Mouse (Mus musculus): Measurements from ENCODE around the gene Itprid2. TPM values are rescaled to one million over a fixed set of nuclear protein-coding genes. Genes with fewer than 3 reads are reported as not detected.

Itprid2 gene
- polyA plus RNA-seq, 1 experiment = 27.8 TPM

GRCm38 (mm10) chr2:79646237-79646688, 11.1 kb downstream of the Itprid2 start:
- H3K27ac ChIP-seq (ENCODE audit: insufficient read depth, low read length) = no peak overlapping the region
- H3K4me1 ChIP-seq (ENCODE audit: control insufficient read depth, insufficient read depth, low read length) = no peaks in the 10 kb centered on the region
- no peak overlapping the region for H3K4me3 ChIP-seq (ENCODE audit: insufficient read depth, low read length)
- TF ChIP-seq CTCF (IDR thresholded peaks at IDR 0.05; ENCODE audit: borderline replicate concordance, insufficient read depth, low read length) (peak; percentile 14; the same call in 1 of the 2 replicates), POLR2A (IDR thresholded peaks at IDR 0.05; ENCODE audit: low read depth, low read length) (no peak)

GRCm38 (mm10) chr2:79647094-79647493, 11.9 kb downstream of the Itprid2 start:
- Histone ChIP-seq H3K27ac (ENCODE audit: insufficient read depth, low read length) (no peak overlapping the region), H3K4me1 (ENCODE audit: control insufficient read depth, insufficient read depth, low read length) (no peaks in the 10 kb centered on the region), H3K4me3 (ENCODE audit: insufficient read depth, low read length) (no peak overlapping the region)
- TF ChIP-seq CTCF (IDR thresholded peaks at IDR 0.05; ENCODE audit: borderline replicate concordance, insufficient read depth, low read length) (no peak), POLR2A (IDR thresholded peaks at IDR 0.05; ENCODE audit: low read depth, low read length) (no peak)

GRCm38 (mm10) chr2:79647728-79648127, 12.6 kb downstream of the Itprid2 start:
- TF ChIP-seq POLR2A (IDR thresholded peaks at IDR 0.05; ENCODE audit: low read depth, low read length) (no peak), CTCF (IDR thresholded peaks at IDR 0.05; ENCODE audit: borderline replicate concordance, insufficient read depth, low read length) (no peak)
- H3K4me3 ChIP-seq (ENCODE audit: insufficient read depth, low read length) = no peak overlapping the region
- no peak overlapping the region for H3K27ac ChIP-seq (ENCODE audit: insufficient read depth, low read length)
- H3K4me1 ChIP-seq (ENCODE audit: control insufficient read depth, insufficient read depth, low read length) = no peaks in the 10 kb centered on the region

GRCm38 (mm10) chr2:79651185-79651584, 16.0 kb downstream of the Itprid2 start:
- Histone ChIP-seq H3K27ac (ENCODE audit: insufficient read depth, low read length) (no peak overlapping the region), H3K4me3 (ENCODE audit: insufficient read depth, low read length) (no peak overlapping the region), H3K4me1 (ENCODE audit: control insufficient read depth, insufficient read depth, low read length) (no peaks in the 10 kb centered on the region; the same call in 1 of the 2 replicates)
- TF ChIP-seq CTCF (IDR thresholded peaks at IDR 0.05; ENCODE audit: borderline replicate concordance, insufficient read depth, low read length) (no peak), POLR2A (IDR thresholded peaks at IDR 0.05; ENCODE audit: low read depth, low read length) (no peak)

- H3K4me3 ChIP-seq (ENCODE audit: insufficient read depth, low read length) = no peak overlapping the region
- H3K27ac ChIP-seq (ENCODE audit: insufficient read depth, low read length) = no peak overlapping the region
- no peaks in the 10 kb centered on the region; the same call in 1 of the 2 replicates for H3K4me1 ChIP-seq (ENCODE audit: control insufficient read depth, insufficient read depth, low read length)
- TF ChIP-seq POLR2A (IDR thresholded peaks at IDR 0.05; ENCODE audit: low read depth, low read length) (no peak), CTCF (IDR thresholded peaks at IDR 0.05; ENCODE audit: borderline replicate concordance, insufficient read depth, low read length) (no peak)
Observed at GRCm38 (mm10) chr2:79651701-79652100, 16.5 kb downstream of the Itprid2 start.

GRCm38 (mm10) chr2:79652502-79652901, 17.4 kb downstream of the Itprid2 start:
- Histone ChIP-seq H3K4me3 (ENCODE audit: insufficient read depth, low read length) (no peak overlapping the region), H3K27ac (ENCODE audit: insufficient read depth, low read length) (no peak overlapping the region), H3K4me1 (ENCODE audit: control insufficient read depth, insufficient read depth, low read length) (no peaks in the 10 kb centered on the region; the same call in 1 of the 2 replicates)
- TF ChIP-seq POLR2A (IDR thresholded peaks at IDR 0.05; ENCODE audit: low read depth, low read length) (no peak), CTCF (IDR thresholded peaks at IDR 0.05; ENCODE audit: borderline replicate concordance, insufficient read depth, low read length) (no peak)

- Histone ChIP-seq H3K4me1 (ENCODE audit: control insufficient read depth, insufficient read depth, low read length) (no peaks in the 10 kb centered on the region; the same call in 1 of the 2 replicates), H3K27ac (ENCODE audit: insufficient read depth, low read length) (no peak overlapping the region), H3K4me3 (ENCODE audit: insufficient read depth, low read length) (no peak overlapping the region)
- TF ChIP-seq CTCF (IDR thresholded peaks at IDR 0.05; ENCODE audit: borderline replicate concordance, insufficient read depth, low read length) (no peak), POLR2A (IDR thresholded peaks at IDR 0.05; ENCODE audit: low read depth, low read length) (no peak)
Observed at GRCm38 (mm10) chr2:79653093-79653808, 18.1 kb downstream of the Itprid2 start.

GRCm38 (mm10) chr2:79653809-79654164, 18.6 kb downstream of the Itprid2 start:
- H3K27ac ChIP-seq (ENCODE audit: insufficient read depth, low read length) = no peak overlapping the region
- H3K4me1 ChIP-seq (ENCODE audit: control insufficient read depth, insufficient read depth, low read length) = no peaks in the 10 kb centered on the region; the same call in 1 of the 2 replicates
- H3K4me3 ChIP-seq (ENCODE audit: insufficient read depth, low read length) = no peak overlapping the region
- TF ChIP-seq POLR2A (IDR thresholded peaks at IDR 0.05; ENCODE audit: low read depth, low read length) = no peak
- no peak for TF ChIP-seq CTCF (IDR thresholded peaks at IDR 0.05; ENCODE audit: borderline replicate concordance, insufficient read depth, low read length)

- TF ChIP-seq CTCF (IDR thresholded peaks at IDR 0.05; ENCODE audit: borderline replicate concordance, insufficient read depth, low read length) (no peak), POLR2A (IDR thresholded peaks at IDR 0.05; ENCODE audit: low read depth, low read length) (no peak)
- Histone ChIP-seq H3K4me3 (ENCODE audit: insufficient read depth, low read length) (no peak overlapping the region), H3K4me1 (ENCODE audit: control insufficient read depth, insufficient read depth, low read length) (no peaks in the 10 kb centered on the region; the same call in 1 of the 2 replicates), H3K27ac (ENCODE audit: insufficient read depth, low read length) (no peak overlapping the region)
Observed at GRCm38 (mm10) chr2:79657062-79657461, 21.9 kb downstream of the Itprid2 start.

- TF ChIP-seq POLR2A (IDR thresholded peaks at IDR 0.05; ENCODE audit: low read depth, low read length) (no peak), CTCF (IDR thresholded peaks at IDR 0.05; ENCODE audit: borderline replicate concordance, insufficient read depth, low read length) (no peak)
- no peaks in the 10 kb centered on the region for H3K4me1 ChIP-seq (ENCODE audit: control insufficient read depth, insufficient read depth, low read length)
- no peak overlapping the region for H3K4me3 ChIP-seq (ENCODE audit: insufficient read depth, low read length)
- H3K27ac ChIP-seq (ENCODE audit: insufficient read depth, low read length) = no peak overlapping the region
Observed at GRCm38 (mm10) chr2:79660417-79661185, 25.4 kb downstream of the Itprid2 start.
